Mouse (Mus musculus): ENCODE results near the gene Pole2.

Gene Pole2

DNA sequence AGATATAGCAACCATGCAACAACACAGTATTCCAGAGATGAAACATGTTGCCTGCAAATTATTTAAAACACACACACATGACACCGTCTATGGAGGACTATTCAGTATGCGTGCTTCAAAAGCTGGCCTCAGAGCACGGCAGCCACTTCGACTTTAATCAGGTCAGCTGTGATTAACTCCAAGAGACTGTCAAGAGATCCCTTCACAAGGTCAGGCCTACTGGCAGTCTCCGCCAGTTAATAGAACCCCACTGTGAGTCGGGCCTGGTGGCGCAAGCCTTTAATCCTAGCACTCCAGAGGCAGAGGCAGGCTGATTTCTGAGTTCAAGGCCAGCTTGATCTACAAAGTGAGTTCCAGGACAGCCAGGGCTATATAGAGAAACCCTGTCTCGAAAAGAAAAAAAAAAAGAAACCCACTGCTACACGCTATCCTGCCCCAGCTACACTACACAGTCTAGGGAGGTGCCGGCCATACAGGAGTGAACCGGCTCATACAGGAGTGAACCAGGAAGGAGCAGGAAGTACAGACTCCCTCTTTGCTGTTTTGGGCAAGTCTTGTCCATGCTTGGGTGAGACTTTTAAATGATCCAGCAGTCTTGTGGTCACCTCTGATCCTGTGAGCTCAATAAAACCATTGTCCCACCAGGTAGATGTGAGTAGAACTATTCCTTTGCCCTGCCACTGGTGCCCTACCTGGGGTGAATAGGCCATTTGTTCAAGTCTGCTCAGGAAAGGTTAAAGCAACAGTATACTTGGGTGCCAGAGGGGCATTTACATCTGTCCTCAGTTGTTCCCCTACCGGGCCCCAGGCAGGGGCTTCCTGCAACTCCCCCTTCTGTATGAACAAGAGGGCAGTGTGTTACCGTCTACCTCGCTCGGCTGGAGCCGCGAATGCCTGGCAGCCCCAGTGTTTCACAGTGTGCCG, 17.7 kb downstream of the Pole2 start:
- DNase-seq (ENCODE audit: low spot score in 2 of 2), result no peak

DNA sequence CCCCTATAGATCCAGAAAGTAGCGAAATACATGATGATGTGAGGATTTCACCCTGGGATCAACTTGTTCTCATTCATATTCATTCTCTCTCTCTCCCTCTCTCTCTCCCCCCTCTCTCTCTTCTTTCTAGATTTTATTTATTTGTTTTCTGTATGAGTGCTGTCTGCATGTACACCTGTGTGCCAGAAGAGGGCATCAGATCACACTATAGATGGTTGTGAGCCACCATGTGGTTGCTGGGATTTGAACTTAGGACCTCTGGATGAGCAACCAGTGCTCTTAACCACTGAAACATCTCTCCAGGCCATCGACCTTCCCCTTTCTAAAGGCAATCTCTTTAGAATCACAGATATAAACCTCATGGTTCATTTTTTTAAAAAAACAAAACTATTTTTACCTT, 19.5 kb downstream of the Pole2 start:
- DNase-seq (ENCODE audit: low spot score in 2 of 2), result no peak

DNA sequence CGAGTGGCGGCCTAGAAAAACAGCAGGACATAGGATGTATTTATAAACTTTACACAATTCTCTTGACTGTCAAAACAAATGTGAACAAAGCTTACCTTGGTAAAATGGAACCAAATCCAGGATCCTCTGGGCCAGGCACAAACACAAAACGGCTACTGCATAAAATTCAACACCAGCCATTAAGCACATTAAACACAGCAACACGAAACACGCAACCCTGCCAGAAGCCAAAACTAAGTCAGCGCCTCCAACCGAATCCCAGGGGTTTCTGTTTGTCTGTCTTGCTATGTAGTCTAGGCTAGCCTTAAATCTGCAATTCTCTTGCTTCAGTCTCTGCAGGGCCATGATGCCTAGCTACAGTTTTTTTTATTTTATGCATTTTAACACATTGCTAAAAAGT, 20.1 kb downstream of the Pole2 start:
- no peak for DNase-seq (ENCODE audit: low spot score in 2 of 2)

DNA sequence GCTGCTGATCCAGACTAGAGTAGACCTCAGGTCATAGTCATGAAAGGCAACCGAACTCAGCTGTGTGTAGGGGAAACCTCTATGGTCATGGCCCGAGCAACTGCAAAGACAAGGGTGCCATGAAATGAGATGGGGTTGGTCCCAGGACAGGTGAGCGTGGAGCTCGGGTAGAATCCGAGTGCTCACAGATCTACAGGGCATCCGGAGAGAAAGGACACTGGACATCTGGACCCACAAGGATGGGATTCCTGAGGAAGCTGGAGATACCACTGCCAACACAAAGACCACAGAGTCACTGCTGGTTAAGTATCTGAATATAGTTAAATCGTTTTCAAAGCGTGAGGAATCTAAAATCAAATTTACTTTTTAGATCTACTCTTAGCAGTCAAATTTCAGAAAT, 20.6 kb downstream of the Pole2 start:
- DNase-seq (ENCODE audit: low spot score in 2 of 2), result no peak

DNA sequence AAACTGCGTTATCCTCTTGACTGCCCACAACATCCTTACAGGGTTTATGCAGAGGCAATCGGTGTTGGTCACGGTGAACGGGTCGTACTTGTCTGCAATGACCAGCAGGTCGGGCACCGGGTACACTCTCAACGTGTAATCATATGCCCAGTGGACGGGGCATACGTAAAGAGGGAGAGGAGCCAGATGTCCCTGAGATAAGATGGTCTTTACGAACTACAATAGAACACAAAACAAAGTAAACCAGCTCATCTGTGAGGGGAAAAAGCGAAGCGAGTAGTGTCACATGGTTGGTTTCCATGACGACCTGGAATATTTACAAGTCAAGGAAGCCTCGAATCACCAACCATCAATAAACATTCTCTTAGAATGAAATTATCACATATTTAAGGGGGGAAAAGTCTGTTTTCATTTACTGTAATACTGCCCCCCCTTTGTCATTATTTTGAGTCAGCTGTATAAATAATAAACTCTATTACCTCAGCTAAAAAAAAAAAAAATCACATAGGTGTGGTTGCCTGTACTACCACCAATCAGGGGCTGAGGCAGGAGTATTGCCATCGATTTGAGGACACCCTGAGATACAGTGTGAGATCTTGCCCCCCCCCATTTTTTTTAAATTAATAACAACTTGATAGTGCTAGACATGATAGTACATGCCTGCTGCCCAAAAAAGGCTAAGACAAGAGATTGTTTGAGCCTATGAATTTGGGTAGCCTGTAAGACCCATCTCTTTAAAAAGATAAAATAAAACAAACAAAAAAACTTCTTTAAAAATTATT, 23.8 kb downstream of the Pole2 start, which contains the start of gene Gm49384:
TSS of gene Gm49384 (minus strand) at position 216 of the 782 bp plus-strand sequence.
- DNase-seq (ENCODE audit: low spot score in 2 of 2), result no peak

DNA sequence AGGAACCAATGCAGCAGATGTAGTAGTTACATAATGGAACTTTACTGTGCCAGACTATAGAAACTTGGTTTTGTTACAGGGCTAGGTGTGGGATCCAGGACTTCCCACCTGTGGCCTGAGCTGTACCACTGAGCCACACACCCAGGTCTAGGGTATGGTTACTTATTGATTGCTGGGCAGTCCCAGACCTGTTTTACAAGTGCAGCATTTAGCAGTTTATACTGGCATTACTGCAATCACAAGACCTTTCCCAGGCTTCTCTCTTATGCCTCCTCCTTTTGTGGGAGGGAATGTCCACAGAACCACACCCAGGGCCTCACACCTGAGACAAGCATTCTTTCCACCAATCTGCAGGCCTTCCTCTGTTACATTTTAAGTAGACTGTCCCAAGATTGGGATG, 29.0 kb downstream of the Pole2 start:
- DNase-seq (ENCODE audit: low spot score in 2 of 2), result no peak

DNA sequence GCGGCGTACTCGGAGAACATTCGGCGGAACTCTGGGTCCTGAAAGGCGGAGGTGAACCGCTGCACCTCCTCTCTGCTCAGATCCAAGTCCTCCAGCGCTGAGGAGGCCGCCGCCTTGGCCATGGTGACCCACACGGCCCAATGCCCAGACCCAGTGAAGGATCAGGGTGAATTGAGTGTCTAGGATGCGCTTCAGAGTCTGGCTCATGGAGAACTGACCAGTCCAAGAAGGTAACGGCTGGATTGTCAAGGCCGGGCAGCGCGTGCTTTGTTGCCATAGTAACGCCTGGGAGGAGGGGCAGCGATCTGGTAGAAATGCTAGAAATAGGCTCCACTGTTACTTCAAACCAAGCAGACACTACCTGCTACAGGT, 29.8 kb downstream of the Pole2 start, which contains the start of gene Dnaaf2:
TSS of gene Dnaaf2 (minus strand) at position 266 of the 372 bp plus-strand sequence.
- DNase-seq (ENCODE audit: low spot score in 2 of 2), result peak; percentile 49 to 58

DNA sequence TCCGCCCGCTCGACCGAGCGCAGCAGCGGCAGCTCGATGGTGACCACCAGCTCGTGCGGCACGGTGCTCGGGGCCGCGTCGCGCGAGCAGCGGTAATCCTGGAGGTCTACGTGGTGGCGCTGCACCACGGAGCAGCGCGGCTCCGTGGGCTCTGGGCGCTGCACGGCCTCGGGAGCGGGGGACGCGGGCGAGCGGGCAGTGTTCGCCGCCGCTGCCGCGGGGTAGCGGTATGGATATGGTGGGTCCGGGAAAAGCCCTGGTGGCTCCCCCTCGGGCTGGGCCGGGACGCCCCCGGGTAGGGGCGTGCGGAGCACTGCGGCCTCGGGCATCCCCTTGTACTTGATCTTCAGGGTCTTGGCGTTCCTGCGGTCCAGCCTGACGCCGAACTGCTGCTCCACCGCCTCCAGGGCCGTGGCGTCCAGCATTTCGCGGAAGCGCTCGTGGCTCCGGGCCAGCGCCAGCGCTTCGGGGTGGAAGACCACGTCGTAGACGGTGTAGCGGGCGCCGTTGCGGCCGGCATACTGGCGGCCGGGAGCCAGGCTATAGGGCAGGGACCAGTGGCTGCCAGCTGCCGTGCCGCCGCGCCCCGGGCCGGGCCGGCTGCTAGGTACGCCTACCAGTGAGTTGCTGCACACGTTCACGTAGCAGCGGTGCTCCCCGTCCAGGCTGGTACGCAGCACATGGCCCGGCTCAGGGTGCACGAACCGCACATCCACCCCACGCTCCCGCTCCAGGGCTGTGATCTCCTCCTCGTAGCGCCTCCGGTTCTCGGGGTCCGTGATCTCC, 30.4 kb downstream of the Pole2 start:
- peak in 1 of 2 experiments; percentile 19 for DNase-seq (ENCODE audit: low spot score in 2 of 2)

DNA sequence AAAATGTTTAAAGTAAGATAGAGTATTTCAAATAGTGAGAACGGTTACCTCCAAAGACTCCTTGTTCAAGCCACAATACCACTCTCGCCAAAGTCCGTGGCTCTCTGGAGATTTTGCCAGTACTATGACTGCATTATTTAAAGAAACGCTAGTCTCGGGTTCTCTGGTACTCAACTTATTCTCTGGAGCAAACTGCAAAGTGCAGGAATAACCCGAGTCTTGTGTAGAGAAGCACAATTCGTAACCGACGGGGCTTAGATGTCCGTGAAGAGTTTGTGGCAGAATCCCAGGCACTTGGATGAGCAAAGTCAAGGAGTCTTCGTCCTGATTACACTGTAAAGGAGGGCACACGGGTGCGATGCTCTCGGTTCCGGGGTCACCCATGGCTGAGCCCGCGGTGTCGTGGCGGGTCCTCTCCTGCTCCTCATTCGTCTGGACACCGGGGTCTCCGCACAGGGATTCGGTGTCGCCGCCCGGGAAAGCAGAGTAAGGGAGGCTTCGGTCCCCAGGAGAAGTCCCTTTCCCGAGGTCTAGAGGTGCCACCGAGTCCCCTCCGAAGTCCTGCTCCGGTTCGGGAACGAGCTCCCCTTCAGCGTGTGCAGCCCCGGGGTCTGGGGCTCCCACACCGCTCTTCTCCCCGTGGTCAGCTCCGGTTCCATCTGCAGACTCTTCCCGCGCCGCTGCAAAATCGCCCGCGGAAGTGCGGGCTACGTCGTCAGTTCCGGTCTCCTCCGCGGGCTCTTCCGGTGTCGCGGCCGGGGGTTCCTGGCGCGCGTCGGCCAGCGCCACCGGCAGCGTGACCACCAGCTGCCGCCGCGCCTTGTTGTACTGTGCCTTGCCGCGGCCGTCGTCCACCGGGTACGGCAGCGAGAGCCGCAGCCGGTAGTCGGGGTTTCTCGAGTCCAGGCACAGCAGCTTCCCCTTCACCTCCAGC, 31.3 kb downstream of the Pole2 start, which contains the start of gene Gm49383:
TSS of gene Gm49383 (minus strand) at position 661 of the 934 bp plus-strand sequence.
- peak; percentile 31 to 60 for DNase-seq (ENCODE audit: low spot score in 2 of 2)

DNA sequence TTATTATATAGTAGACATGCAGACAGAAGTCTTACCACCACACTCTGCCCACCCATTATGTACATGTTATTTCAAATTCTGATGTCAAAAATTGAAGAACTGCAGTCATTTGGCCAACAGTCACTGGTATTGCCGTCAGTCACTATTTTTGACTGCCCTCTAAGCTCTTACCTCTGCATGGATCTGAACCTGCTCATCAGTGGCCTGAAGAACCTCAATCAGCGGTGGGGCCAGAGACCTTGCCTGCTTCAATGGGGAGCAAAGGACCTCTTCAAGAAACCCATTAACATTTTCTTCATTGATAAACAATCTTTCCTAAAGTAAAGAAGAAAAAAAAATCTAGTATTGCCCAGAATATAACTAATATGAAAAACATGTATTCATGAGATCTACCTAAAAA, 35.4 kb downstream of the Pole2 start:
- no peak for DNase-seq (ENCODE audit: low spot score in 2 of 2)

DNA sequence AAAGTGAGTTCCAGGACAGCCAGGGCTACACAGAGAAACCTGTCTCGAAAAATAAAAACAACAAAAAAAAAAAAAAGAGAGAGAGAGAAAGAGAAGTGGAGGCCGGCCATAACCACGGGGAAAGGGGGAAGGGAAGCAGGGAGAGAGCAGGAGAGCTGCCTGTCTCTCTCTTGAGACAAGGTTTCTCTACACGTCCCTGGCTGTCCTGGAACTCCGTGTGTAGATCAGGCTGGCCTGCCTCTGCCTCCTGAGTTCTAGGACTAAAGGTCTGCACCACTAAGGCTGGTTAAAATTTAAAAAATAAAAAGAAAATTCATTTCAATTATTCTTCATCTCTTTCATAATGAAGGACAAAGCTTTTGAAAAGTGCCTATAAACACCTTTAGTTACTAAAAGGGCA, 36.6 kb downstream of the Pole2 start:
- no peak for DNase-seq (ENCODE audit: low spot score in 2 of 2)

DNA sequence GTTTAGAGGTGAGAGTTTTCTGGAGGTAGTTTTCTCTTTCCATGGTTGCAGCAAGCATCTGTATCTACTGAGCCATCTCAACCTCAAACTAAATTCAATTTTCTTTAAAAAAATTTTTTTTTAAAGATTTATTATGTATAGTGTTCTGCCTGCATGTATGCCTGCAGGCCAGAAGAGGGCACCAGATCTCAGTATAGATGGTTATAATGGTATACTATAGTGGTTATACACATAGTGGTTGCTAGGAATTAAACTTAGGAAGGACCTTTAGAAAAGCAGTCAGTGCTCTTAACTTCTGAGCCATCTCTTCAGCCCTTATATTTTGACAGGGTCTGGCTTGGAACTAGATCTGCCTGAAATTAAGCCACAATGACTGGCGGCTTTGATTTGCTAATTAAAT, 37.5 kb downstream of the Pole2 start:
- DNase-seq (ENCODE audit: low spot score in 2 of 2), result no peak

DNA sequence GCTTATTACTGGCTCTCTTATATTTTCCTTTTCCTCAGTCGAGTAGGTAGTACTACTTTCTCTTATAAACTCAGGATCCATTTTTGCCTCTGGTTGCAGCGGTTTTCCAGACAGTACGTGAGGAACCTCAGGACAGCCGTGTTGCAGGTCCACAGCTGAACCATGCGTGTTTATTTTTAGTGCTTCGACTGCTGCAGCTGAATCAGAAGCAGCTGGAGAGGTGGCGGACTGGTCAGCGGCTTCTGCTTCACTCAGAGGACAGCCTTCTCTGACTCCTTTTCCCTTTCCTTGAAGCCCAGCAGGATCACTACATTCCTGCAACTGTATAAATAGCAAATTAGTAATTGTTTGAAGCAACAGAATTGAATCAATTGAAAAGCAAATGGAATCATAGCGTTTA, 37.9 kb downstream of the Pole2 start:
- DNase-seq (ENCODE audit: low spot score in 2 of 2), result no peak

DNA sequence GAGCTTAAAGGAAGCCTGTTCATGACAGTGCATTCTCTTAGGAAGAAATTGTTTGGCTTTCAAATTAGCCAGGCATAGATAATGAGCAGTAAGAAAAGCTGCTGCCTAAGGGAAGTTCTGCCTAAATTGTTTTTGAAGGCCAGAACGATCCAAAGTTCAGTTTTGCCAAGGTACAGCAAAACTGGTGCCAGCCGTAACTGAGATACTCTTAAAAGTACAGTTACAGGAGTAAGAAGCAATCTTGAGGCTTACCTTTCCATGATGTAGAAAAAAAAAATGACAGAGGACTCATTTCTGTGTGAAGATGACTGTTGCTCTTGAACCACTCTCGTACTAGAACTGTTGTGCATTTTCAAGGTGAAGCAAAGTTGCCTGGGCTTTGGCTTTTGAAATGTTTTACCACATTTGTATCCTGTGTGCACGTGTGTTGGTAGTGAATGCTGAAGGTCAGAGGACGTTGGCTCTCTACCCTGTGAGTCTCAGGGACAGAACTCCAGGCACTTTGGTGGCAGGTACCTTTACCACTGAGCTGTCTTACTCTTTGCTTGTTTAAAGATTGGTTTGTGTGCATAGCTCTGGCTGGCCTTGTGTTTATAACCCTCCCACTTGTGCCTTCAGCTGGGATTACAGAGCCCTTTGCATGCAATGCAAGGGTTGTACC, 41.1 kb downstream of the Pole2 start:
- no peak for DNase-seq (ENCODE audit: low spot score in 2 of 2)

DNA sequence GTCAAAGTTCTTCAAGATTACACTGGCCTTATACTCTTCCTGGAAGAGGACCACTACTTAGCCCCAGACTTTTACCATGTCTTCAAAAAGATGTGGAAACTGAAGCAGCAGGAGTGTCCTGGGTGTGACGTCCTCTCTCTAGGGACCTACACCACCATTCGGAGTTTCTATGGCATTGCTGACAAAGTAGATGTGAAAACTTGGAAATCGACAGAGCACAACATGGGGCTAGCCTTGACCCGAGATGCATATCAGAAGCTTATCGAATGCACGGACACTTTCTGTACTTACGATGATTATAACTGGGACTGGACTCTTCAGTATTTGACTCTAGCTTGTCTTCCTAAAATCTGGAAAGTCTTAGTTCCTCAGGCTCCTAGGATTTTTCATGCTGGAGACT, 42.6 kb downstream of the Pole2 start:
- DNase-seq (ENCODE audit: low spot score in 2 of 2), result no peak

DNA sequence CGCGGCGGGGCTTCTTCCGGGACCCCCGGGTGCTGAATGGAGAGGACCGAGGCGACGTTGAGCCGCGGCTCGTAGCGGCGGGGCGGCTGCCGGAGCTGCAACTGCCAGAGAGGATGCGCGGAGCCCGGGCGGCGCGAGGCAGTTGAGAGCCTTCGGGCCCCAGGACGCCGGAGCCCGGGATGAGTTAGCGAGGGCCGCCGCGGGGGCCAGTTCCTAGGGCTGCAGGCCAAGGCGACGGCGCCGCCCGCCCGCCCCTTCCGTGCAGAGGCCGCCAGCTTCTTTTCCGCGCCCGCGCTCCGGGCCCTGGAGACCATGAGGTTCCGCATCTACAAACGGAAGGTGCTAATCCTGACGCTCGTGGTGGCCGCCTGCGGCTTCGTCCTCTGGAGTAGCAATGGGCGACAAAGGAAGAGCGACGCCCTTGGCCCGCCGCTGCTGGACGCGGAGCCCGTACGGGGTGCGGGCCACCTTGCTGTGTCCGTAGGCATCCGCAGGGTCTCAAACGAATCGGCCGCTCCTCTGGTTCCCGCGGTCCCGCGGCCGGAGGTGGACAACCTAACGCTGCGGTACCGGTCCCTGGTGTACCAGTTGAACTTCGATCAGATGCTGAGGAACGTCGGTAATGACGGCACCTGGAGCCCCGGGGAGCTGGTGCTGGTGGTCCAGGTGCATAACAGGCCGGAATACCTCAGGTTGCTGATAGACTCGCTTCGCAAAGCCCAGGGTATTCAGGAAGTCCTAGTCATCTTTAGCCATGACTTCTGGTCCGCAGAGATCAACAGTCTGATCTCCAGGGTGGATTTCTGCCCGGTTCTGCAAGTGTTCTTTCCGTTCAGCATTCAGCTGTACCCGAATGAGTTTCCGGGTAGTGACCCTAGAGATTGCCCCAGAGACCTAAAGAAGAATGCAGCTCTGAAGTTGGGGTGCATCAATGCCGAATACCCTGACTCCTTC, 43.4 kb downstream of the Pole2 start:
- peak in 1 of 2 experiments; percentile 53 for DNase-seq (ENCODE audit: low spot score in 2 of 2)

DNA sequence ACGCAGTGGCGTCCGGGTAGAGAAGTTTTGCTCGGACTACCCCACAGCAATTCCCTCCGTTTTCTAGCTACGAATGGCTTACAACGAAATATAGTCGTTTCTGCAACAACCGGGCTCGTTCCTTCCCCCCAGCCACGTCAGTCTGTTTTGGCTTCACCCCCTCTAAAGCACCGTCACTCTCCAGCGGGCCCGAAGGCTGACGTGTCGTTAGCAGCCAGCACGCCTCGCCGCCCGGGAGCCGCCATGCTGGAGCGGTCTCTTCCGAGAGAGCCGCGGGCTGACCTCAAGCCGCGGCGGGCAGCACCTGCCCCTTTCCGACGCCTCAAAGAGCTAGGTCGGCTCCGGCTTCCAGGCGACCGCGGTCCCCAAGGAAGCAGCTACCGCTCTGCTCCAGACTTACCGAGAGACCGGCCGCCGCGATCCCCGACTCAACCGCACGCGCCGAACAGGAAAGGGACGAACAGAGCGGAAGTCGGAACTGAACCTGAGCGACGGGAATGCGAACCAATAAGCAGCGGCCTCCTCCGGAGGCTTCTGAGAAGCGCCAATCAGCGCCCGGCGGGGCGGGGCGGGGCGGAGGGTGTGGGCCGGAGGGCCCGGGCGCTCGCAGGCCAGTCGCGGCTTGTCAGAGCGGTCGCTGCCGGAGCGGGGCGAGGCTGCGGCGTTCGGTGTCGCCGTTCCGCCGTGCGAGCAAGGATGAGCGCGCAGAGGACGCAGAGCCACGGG, 44.2 kb downstream of the Pole2 start, which contains the start of the genes Rpl36al and Mgat2:
TSS of gene Rpl36al (minus strand) at position 501 of the 726 bp plus-strand sequence.
TSS of gene Mgat2 (plus strand) at position 575 of the 726 bp plus-strand sequence.
- DNase-seq (ENCODE audit: low spot score in 2 of 2), result peak; percentile 95 to 99

DNA sequence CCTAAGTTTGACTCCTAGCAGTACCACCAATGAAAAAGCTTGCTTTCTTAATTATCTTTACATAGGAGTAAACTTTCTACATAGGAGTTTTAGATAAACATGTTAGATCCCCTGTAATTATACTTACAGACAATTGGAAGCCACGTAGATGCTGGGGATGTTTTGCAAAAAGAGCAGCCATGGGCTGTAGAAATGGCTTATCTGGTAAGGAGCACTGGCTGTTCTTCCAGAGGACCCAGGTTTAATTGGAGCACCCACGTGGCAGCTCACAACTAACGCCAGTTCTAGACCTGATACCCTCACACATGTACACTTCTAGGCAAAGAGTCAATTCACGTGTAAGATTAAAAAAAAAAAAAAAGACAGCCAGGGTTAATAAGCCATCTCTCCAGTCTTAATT, 46.2 kb downstream of the Pole2 start:
- no peak for DNase-seq (ENCODE audit: low spot score in 2 of 2)
